Mouse (Mus musculus): ENCODE results near the gene Man1b1. TPM values are rescaled to one million over a fixed set of nuclear protein-coding genes. Genes with fewer than 3 reads are reported as not detected.

Gene Man1b1
- 10 to 100 TPM; 18.0 to 20.9 TPM for total RNA-seq (2021)

- intact Hi-C loops (cut with DNase I): loop anchor here (5.0 kb wide), 2 partner anchors 60 to 75 kb away; partner anchors contain the start of genes Anapc2, Ssna1 and Tmem203
- DNase-seq (ENCODE audit: low spot score): peak; percentile 98
These were observed at the start of gene Man1b1 for GRCm38 (mm10) chr2:25332286-25333160. TSS of gene Man1b1 (plus strand) at chr2:25332338.

- intact Hi-C loops (cut with DNase I): no loop called here
- no peak for DNase-seq (ENCODE audit: low spot score)
These were observed 46.6 kb upstream of the Man1b1 start for GRCm38 (mm10) chr2:25285551-25285950.

GRCm38 (mm10) chr2:25286314-25286713 is 45.8 kb upstream of the Man1b1 start:
- no peak for DNase-seq (ENCODE audit: low spot score)
- intact Hi-C loops (cut with DNase I): no loop called here

- intact Hi-C loops (cut with DNase I): no loop called here
- DNase-seq (ENCODE audit: low spot score): no peak
These were observed 45.1 kb upstream of the Man1b1 start for GRCm38 (mm10) chr2:25286837-25287636.

GRCm38 (mm10) chr2:25287927-25288649 is 44.0 kb upstream of the Man1b1 start, which contains the start of gene Tmem210:
TSS of gene Tmem210 (plus strand) at chr2:25288145.
- intact Hi-C loops (cut with DNase I): no loop called here
- no peak for DNase-seq (ENCODE audit: low spot score)

GRCm38 (mm10) chr2:25288734-25289345 is 43.3 kb upstream of the Man1b1 start:
- intact Hi-C loops (cut with DNase I): no loop called here
- no peak for DNase-seq (ENCODE audit: low spot score)

GRCm38 (mm10) chr2:25289651-25290050 is 42.5 kb upstream of the Man1b1 start, which contains the start of gene Lrrc26:
TSS of gene Lrrc26 (plus strand) at chr2:25289915.
- no peak for DNase-seq (ENCODE audit: low spot score)
- intact Hi-C loops (cut with DNase I): loop anchor here (5.0 kb wide), 1 partner anchor 62 kb away; no protein-coding TSS in a partner anchor

GRCm38 (mm10) chr2:25290101-25290815 is 41.9 kb upstream of the Man1b1 start:
- intact Hi-C loops (cut with DNase I): loop anchor here (5.0 kb wide), 1 partner anchor 63 kb away; no protein-coding TSS in a partner anchor
- no peak for DNase-seq (ENCODE audit: low spot score)

GRCm38 (mm10) chr2:25290816-25291130 is 41.4 kb upstream of the Man1b1 start:
- DNase-seq (ENCODE audit: low spot score): no peak
- intact Hi-C loops (cut with DNase I): loop anchor here (5.0 kb wide), 1 partner anchor 63 kb away; no protein-coding TSS in a partner anchor

- intact Hi-C loops (cut with DNase I): loop anchor here (2.0 to 5.0 kb wide), 2 partner anchors 13 to 64 kb away; no protein-coding TSS in a partner anchor
- no peak for DNase-seq (ENCODE audit: low spot score)
These were observed 40.7 kb upstream of the Man1b1 start for GRCm38 (mm10) chr2:25291184-25292053.

GRCm38 (mm10) chr2:25292054-25292544 is 40.0 kb upstream of the Man1b1 start:
- DNase-seq (ENCODE audit: low spot score): no peak
- intact Hi-C loops (cut with DNase I): loop anchor here (2.0 to 5.0 kb wide), 2 partner anchors 13 to 65 kb away; no protein-coding TSS in a partner anchor

GRCm38 (mm10) chr2:25292856-25293255 is 39.3 kb upstream of the Man1b1 start:
- intact Hi-C loops (cut with DNase I): loop anchor here (2.0 to 5.0 kb wide), 2 partner anchors 14 to 66 kb away; no protein-coding TSS in a partner anchor
- peak; percentile 54 for DNase-seq (ENCODE audit: low spot score)

GRCm38 (mm10) chr2:25293706-25294105 is 38.4 kb upstream of the Man1b1 start:
- intact Hi-C loops (cut with DNase I): loop anchor here (2.0 to 5.0 kb wide), 2 partner anchors 15 to 66 kb away; no protein-coding TSS in a partner anchor
- no peak for DNase-seq (ENCODE audit: low spot score)

GRCm38 (mm10) chr2:25297093-25297492 is 35.0 kb upstream of the Man1b1 start:
- intact Hi-C loops (cut with DNase I): no loop called here
- no peak for DNase-seq (ENCODE audit: low spot score)

GRCm38 (mm10) chr2:25298046-25298445 is 34.1 kb upstream of the Man1b1 start:
- DNase-seq (ENCODE audit: low spot score): no peak
- intact Hi-C loops (cut with DNase I): no loop called here

- no peak for DNase-seq (ENCODE audit: low spot score)
- intact Hi-C loops (cut with DNase I): no loop called here
These were observed 28.7 kb upstream of the Man1b1 start for GRCm38 (mm10) chr2:25303452-25303851.

GRCm38 (mm10) chr2:25303931-25304656 is 28.0 kb upstream of the Man1b1 start:
- DNase-seq (ENCODE audit: low spot score): no peak
- intact Hi-C loops (cut with DNase I): no loop called here

All from heart, postnatal 25 days (tissue).